Mouse (Mus musculus) heart, postnatal 36 days (tissue): ENCODE data around the gene Ano6. TPM values are rescaled to one million over a fixed set of nuclear protein-coding genes. Genes with fewer than 3 reads are reported as not detected.

Experiments used
- DNase-seq, 2 experiments: peaks; one replicate each; pipeline ENCODE4 v3.0.0; 2021 to 2022
- intact Hi-C: fragments of 180-260 bp; cut with DNase I; formaldehyde crosslinking; loops from one replicate; pipeline ENCODE4 v1.15.1; 2025
- total RNA-seq, 2 experiments: library from RNA; stranded (reverse); gene quantifications; 2 replicates each; pipeline ENCODE4 v1.2.3; 2021

Ano6 gene
- total RNA-seq, 2 experiments from 2014 or later, result 20.6 to 23.0 TPM

DNA sequence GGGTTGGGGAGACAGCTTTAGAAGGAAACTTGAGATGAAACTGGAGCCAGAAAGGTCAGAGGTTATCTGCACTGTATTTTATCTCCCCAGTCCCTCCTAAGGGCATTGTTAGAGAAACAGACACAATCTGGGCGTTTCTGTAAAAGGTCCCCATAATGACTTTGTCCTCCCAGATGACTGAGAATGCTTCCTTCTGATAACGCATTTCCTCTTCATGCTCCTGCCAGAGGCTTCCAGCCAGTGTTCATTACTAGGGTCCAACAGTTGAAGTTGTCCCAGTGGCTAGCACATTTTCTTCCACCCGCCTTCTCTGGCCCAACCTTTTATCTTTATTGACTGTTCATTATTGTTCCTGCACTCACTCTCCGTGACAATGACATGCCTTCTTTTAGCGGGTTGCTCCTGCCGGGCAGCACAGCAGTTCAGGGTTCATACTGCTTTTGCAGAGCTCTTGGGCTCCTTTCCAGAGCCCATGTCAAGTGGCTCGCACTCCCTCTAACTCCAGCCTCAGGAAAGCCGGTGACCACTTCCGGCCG is 90.0 kb downstream of the Ano6 start:
- peak; percentile 47 to 52 for DNase-seq
- intact Hi-C loops, result loop anchor here (2.0 to 5.0 kb wide), 2 partner anchors 86 to 108 kb away; no protein-coding TSS in a partner anchor

DNA sequence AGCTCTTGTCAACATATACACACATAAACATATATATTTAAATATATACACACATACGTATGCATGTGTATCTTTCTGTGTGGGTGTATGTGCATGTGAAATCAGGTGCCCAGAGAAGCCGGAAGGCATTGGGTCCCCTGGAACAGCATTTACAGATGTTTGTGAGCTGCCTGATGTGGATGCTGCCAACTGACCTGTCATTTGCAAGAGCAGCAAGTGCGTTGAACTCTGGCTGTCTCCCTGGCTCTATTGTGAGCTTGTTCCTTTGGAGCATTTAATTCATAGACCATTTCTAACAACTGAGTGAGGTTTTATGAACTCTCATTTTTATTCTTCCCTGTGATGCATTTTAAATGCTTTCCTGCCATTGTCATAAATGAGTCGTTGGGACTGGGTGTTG is 91.8 kb downstream of the Ano6 start:
- intact Hi-C loops, result loop anchor here (2.0 to 5.0 kb wide), 2 partner anchors 24 to 110 kb away; no protein-coding TSS in a partner anchor

DNA sequence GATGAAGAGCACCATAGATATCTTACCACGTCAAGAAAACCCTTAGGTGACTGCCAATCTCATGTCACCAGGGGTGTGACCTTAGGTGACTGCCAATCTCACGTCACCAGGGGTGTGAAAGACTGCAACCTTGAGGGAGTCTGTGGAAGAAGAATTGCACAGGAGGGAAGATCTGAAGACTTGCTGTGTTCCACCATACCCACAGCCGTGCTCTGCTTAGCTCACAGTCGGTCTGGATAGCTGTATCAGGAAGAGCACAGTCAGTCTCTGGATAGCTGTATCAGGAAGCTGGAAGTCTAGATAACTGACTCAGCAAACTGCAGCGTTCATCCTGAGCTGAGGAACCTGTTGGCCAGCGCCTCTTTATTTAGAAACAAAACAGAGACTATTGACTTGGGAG is 92.9 kb downstream of the Ano6 start:
- intact Hi-C loops, result loop anchor here (2.0 to 5.0 kb wide), 2 partner anchors 23 to 111 kb away; no protein-coding TSS in a partner anchor
- no peak for DNase-seq

More for the DNA sequence above, 91.8 kb downstream of the Ano6 start:
- DNase-seq, result no peak

DNA sequence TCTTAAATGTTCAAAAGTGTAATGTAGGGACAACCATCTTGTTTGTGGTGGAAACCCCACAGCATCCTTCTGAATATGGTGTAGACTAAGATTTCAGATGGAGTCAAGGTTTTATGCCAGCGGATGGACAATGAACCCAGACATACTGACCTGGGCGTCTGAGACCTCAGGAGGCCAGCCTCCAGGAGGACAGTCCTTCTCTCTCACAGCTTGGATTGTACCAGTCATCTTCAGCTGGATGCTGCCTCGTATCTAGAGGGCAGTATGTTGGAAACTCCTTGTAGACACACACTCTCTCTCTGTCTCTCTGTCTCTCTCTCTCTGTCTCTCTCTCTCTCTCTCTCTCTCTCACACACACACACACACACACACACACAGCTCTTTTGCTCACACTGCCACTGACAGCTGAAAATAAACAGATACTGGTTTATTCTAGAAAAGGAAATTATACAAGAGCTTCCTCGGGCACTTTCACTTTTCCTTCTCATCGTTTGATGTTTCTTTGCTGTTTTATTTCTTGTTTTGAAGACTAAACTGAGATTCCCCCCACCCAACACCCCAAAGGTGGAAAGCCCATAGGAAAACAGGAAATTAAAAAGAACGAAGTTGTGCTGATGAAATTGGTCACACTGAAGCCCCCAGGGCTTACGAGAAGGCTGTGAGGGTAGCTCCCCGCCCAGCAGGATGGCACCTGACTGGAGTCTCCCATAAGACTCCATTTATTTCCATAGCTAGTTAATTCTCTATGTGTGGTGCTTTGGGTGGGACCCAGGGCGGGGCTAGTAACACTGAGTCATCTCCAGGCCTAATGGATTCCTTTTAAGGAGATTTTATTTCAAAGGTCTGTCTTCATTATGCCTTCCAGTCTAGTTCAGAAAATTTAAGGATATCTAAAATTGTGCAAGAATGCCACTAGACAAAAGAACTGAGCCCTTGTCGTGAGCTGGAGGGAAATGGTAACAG is 94.3 kb downstream of the Ano6 start:
- intact Hi-C loops, result loop anchor here (5.0 kb wide), 1 partner anchor 113 kb away; no protein-coding TSS in a partner anchor
- no peak for DNase-seq

DNA sequence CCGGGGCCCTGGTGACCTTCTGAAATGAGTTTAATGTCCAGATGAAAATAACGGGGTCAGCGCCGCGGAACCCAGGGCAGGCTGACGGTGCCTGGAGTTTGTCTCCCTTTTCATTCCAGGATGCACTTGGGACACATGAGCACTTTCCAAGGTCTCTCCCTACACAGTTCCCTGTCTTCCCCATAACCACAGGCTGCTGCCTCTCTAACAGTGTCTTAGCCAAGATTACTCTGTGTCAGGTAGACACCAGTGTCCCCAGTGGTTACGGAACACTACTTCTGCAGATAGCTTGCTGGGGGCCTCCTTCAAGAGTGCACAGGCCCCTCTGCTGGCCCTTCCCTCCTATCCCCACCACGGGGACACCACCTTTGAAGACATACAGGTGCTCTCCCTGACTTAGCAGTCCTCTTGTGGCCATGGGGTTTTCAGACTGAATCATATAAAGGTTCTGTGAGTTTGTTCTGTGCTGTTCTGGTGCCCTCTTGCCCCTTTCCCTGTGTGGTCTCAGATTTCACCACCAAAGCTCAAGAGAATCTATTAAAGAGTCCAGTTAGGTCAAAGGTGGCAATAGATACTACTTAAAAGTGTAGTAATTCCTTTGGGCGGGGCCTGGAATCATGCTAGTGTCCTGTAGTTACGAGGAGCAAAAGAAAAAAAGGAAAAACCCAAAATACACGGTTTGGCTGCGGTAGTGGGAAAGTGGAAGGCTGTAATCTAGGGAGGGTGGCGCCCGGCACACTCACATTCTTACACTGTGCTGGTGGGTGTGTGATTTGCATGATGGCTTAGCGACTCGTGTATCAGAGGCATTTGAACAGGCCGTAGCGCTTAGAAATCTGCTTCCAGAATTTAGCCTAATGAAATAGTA is 95.5 kb downstream of the Ano6 start:
- intact Hi-C loops, result no loop called here
- no peak for DNase-seq

DNA sequence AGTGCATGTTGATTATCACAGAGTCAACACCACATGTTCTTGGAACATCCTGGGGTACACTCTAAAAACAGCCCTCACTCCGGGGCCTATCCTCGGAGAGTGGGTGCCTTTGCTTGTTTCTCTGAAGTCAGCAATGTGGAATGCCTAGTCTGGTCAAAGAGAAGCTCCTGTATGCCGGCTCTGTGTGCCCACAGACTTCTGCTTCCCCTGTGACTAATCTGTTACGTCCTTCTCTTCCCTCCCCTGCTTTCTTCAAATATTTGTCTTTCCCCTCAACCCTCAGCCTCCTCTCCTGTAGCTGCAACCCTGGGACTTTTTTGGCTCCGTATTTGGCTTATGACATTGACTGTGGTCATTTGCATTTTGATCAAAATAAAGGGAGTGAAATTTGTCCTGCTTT is 96.7 kb downstream of the Ano6 start:
- intact Hi-C loops, result no loop called here
- DNase-seq, result peak in 1 of 2 experiments; percentile 25

DNA sequence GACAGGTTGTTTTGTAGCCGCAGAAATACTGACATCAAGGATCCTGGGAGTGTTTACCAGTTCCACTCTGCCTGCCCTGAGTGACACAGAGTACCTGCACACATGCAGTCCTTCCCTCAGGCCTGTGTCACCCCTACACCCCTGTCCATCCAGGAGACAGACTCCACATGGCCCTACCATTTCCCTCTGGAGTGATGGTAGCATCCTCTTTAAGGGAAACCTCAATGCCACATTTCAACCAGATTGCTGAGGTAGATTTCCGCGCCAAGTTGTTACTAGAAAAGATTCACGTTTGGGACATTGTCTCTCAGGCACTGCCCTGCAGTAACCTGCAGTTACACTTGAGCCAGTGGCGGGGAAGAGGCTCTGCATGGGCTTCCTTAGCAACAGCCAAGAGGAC is 97.9 kb downstream of the Ano6 start:
- intact Hi-C loops, result no loop called here
- DNase-seq, result no peak

DNA sequence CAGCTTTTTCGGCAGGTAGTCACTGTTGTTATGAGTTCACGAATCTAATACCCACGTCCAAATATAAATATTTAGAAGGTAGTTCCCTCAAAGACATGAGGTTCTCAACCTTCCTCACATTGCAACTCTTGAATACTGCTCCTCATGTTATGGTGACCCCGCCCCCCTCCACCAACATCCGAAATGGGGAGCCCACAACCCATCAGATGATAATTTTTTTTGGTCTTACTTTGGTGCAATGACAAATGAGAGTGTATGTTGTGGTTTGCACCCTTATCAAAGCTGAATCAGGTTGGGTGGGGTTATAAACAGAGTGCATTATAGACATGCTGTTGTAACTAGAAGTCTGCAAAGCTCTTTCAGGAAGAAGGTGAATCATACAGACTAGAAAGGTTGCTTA is 99.7 kb downstream of the Ano6 start:
- intact Hi-C loops, result no loop called here

DNA sequence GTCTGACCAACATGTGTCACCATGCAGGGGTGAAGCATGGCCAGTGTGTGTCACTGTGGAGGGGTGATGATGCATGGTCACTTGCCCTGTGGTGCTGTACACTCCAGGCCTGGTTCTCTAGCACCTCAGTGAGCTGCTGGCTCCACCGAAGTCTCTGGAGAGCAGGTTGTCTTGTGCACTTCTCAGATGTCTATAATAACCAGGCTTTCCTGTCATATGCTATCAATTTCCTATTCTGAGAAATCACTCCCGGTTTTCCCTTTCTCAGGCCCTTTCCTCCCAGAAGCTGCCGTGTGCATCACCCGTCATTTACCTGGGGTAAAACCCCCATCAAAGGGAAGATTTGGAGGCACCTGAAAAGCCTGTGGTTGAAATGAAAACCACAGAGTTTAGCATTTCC is 101.5 kb downstream of the Ano6 start:
- intact Hi-C loops, result no loop called here

More for the DNA sequence above, 99.7 kb downstream of the Ano6 start:
- DNase-seq, result no peak

DNA sequence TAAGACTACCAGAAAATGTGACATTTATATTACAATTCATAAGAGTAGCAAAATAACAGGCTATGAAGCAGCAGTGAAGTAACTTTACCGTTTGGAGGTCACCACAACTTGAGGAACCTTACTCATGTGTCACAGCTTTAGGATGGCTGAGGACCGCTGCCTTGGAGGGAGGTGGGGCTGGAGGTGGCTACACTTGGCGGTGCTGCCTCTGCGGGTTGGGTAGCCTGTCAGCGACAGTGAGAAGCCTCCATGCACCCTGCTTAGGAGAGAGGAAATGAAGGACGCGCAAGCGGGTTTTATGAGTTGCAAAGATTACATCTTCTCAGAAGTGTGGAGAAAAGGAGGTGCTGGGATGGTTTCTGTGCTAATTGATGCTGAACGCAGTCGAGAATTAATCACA is 102.3 kb downstream of the Ano6 start:
- intact Hi-C loops, result no loop called here
- DNase-seq, result no peak

More for the DNA sequence above, 101.5 kb downstream of the Ano6 start:
- DNase-seq, result no peak

DNA sequence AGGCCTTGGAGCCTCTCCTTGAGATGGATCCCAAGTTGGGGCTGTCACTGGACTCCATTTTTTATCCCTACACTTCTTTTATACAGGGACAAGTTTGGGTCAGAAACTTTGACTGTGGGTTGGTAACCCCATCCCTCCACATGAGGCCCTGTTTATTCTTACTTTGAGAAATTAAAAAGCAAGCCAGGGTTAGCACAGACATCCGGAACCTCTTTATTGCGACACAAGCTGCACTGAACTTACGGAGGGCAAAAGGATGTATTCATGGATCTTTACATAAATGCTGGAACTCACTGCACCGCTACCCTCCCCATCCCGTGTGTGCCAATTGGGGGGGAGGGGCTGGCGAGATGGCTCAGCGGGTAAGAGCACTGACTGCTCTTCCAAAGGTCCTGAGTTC is 105.1 kb downstream of the Ano6 start:
- DNase-seq, result no peak
- intact Hi-C loops, result no loop called here

DNA sequence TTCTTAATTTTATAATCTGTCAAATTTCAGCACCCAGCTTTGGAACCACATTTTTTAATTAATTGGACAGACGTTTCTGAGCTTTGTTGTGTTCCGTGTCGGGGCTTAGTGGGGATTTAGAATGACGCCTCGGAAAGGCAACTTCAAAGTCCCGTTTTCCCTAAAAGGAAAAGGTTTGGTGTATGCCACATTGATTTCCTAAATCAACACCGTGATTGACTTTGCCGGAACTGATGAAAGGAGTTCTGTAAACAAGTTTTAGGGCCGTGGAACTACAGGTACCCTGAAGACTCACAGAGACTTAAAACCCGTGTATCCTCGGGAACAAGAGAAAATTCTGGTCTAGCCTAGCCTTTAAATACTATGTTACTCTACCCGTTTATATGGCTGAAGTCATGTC is 107.0 kb downstream of the Ano6 start:
- no peak for DNase-seq
- intact Hi-C loops, result no loop called here

DNA sequence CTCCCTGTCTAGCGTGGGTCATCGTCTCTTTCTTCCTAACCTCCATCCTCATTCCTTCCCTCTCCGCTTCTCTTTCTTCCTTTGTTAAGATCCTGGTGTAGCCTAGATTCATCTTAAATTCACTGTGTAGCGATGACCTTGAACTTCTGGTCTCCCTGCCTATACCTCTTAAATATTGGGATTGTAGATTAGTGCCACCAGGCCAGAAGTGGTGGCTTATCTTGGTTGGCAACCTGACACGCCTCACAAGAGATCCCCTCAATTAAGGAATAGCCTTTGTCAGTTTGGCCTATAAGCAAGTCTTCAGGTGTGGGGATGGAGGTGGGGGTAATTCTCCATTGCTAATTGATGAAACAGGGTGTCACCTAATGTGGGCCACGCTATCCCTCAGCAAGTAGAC is 107.8 kb downstream of the Ano6 start:
- intact Hi-C loops, result no loop called here
- no peak for DNase-seq

DNA sequence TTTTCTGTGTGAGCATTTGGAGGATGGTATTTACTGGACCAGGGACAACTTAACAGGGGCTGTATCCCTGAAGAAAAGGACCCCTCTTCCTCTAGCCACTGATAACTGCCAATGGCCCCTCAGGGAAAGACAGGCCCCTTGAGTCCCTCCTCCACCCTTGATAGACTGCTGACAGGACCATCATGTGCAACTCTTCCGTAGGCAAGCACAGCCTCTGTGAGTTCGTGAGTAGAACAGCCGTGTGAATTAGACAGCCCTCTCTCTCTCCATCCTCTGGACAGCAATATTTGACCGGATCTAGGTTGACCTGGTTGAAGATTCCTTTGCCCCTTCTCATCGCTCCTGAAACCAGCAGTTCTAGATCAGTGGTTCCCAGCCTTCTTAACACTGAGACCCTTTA is 111.8 kb downstream of the Ano6 start:
- intact Hi-C loops, result no loop called here
- DNase-seq, result no peak

DNA sequence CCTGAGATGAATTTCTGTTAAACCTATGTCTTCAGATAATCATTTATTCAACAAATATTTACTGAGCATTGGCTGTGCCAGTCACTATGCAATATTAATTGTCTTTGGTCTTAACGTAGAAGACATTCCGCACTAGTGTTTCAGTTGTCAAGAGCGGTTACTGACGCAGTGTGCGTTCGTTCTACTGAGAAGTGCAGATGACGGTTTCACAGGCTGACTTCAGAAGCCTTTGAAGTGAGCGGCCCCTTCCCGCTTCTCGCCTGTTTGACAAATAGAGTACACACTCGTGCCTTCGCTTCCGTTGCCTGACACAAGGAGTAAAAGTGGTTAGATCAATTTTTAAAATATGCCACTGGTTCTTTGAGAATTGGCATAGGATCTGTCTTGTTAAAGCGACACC is 113.6 kb downstream of the Ano6 start:
- intact Hi-C loops, result no loop called here
- DNase-seq, result no peak

DNA sequence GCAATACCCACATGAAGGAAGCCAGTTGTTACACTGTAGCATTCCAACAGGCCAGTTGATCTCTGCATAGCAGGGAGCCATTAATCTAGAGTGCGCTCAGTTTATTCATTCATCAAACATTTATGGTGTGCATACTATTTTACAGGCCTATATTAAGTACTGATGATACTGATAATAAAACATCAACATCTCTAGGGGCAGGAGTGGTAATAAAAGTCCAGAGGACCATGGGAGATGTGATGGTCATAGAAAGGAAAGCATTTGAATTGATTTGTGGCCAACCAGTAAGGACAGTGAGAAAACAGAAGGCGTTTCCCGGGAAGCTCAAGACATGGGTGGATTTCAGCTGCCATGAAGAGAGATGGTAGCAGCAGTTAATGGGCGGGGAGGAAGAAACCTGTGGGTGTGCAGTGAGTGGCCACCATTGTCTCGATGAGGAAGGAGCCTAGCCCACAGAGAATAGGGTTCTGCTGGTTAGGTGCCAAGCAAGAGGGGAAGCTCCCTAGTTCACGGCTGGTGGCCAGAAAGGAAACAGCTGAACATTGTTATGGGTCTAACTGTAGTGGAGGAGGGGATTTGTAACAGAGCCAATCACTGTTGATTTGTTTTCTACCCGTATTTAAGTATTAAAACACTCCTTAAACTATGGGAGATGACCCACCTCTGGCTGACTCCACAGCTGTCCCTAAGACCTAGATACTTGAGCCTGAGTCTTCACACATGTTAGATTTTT is 115.5 kb downstream of the Ano6 start:
- intact Hi-C loops, result loop anchor here (1.0 to 2.0 kb wide), 3 partner anchors 23 to 115 kb away; no protein-coding TSS in a partner anchor
- peak; percentile 62 to 64 for DNase-seq

DNA sequence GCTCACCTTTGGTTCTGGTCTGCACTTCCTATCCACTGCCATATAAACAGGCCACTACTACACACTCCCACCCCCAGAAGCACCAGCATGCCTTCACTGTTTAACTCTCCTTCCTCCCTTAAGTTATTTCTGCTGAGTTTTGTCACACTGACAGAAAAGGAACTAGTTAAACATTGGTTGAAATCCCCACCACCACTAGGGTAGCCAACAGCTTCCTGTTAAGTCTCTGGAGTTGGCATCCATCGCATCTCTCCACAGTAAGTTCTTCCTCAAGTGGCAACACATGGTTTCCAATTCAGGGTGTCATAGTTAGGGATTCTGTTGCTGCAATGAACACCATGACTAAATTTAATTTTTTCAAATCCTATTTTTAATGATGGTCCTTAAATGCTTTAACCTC is 116.2 kb downstream of the Ano6 start:
- intact Hi-C loops, result loop anchor here (1.0 to 2.0 kb wide), 3 partner anchors 24 to 116 kb away; no protein-coding TSS in a partner anchor
- DNase-seq, result no peak

DNA sequence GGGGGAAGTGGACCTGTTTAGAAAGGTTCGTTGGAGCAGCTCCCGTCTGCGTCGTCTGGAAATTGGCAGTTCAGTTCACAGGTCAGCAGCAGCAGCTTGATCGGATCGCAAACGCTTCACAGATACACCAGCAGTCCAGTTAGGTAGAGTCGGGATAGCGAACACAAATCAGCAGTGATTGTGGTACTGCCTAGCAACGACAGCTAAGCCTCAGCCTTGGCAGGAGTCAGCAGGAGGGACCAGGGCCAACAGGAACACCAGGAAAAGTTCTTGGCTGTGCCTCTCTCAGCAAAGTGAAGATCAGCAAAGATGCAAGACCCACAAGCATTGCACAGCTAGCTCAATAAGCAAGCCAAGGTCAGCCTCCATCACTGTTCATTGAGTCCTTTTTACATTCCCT is 116.7 kb downstream of the Ano6 start:
- intact Hi-C loops, result loop anchor here (2.0 kb wide), 2 partner anchors 25 to 71 kb away; no protein-coding TSS in a partner anchor

DNA sequence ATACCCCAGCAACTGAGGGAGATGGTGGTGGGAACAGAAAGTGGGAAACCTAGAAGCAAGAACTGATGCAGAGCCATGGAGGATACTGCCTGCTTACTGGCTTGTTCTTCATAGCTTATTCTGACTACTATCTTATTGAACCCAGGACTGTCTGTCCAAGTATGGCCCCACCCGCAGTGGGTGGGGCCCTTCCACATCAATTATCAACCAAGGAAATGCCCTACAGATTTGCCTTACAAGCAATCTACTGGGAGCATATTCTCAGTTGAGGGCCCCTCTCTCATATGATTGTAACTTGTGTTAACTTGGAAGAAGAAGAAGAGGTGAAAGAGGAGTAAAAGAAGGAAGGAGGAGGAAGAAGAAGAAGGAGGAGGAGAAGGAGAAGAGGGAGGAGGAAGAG is 117.3 kb downstream of the Ano6 start:
- intact Hi-C loops, result loop anchor here (2.0 kb wide), 2 partner anchors 25 to 71 kb away; no protein-coding TSS in a partner anchor
- no peak for DNase-seq

More for the DNA sequence above, 116.7 kb downstream of the Ano6 start:
- peak; percentile 72 to 77 for DNase-seq
